ENCODE assay signal across 27 mouse cellular contexts in genomic region chr10:120123721-120124120, GRCm38 (mm10). TPM values are rescaled to one million over a fixed set of nuclear protein-coding genes. Genes with fewer than 3 reads are reported as not detected.
DNase-seq lines count a peak whose midpoint lies in the region; ATAC-seq and TF ChIP-seq lines count a peak whose summit lies in the region.
"Had no signal": no experiment of that assay in that cellular context is flagged by ENCODE, and none has a peak within 500 bp of the region (broad histone marks: within the 10 kb centered on the region; RNA-seq: fewer than 3 reads in every experiment).

No protein-coding gene starts in this region.

- no peak for ATAC-seq in midbrain, postnatal 0 days (ENCODE audit: low FRiP score)
- ATAC-seq in midbrain, embryonic 15.5 days (replicated peaks), result no peak
- ATAC-seq in granulocyte monocyte progenitor cell, adult 5-6 weeks (replicated peaks; ENCODE audit: poor library complexity, severe bottlenecking), result peak; percentile 41
- ATAC-seq in forebrain, embryonic 14.5 days, result no peak
- ATAC-seq: forebrain, embryonic 16.5 days; inflammation-experienced regulatory T-cells, adult 6 months had no signal

- no peak overlapping the region for H3K27ac ChIP-seq in midbrain, postnatal 0 days (ENCODE audit: low read depth, low read length)
- no peak overlapping the region for H3K27ac ChIP-seq in midbrain, embryonic 15.5 days
- no peak overlapping the region for H3K27ac ChIP-seq in forebrain, embryonic 14.5 days (ENCODE audit: low read depth, low read length)
- H3K27ac ChIP-seq: embryonic facial prominence, embryonic 10.5 days; hindbrain, embryonic 12.5 days; left cerebral cortex, adult 2 months; limb, embryonic 15.5 days; liver, embryonic 14.5 days; midbrain, embryonic 10.5 days; neural tube, embryonic 13.5 days had no signal

- H3K9ac ChIP-seq in midbrain, postnatal 0 days (replicated peaks; ENCODE audit: low read length, poor library complexity, severe bottlenecking), result no peak overlapping the region
- H3K9ac ChIP-seq in midbrain, embryonic 15.5 days, result no peak overlapping the region
- no peak overlapping the region for H3K9ac ChIP-seq in forebrain, embryonic 14.5 days (ENCODE audit: low read length)
- H3K9ac ChIP-seq: hindbrain, embryonic 12.5 days; limb, embryonic 15.5 days; liver, embryonic 14.5 days; lung, embryonic 14.5 days; neural tube, embryonic 13.5 days had no signal

- H3K4me1 ChIP-seq in midbrain, postnatal 0 days (ENCODE audit: insufficient read depth, low read length), result no peaks in the 10 kb centered on the region
- H3K4me1 ChIP-seq in midbrain, embryonic 15.5 days, result no peaks in the 10 kb centered on the region
- no peaks in the 10 kb centered on the region for H3K4me1 ChIP-seq in forebrain, embryonic 14.5 days (ENCODE audit: control insufficient read depth, insufficient read depth, low read length)
- H3K4me1 ChIP-seq: hindbrain, embryonic 12.5 days; limb, embryonic 15.5 days had no signal

- H3K9me3 ChIP-seq in midbrain, postnatal 0 days (ENCODE audit: low read length), result no peaks in the 10 kb centered on the region
- no peaks in the 10 kb centered on the region for H3K9me3 ChIP-seq in midbrain, embryonic 15.5 days
- H3K9me3 ChIP-seq in forebrain, embryonic 14.5 days (replicated peaks; ENCODE audit: control insufficient read depth, low read length), result no peaks in the 10 kb centered on the region
- H3K9me3 ChIP-seq: embryonic facial prominence, embryonic 10.5 days; hindbrain, embryonic 12.5 days; limb, embryonic 15.5 days; midbrain, embryonic 10.5 days; neural tube, embryonic 13.5 days had no signal

- no peak overlapping the region for H3K4me2 ChIP-seq in midbrain, postnatal 0 days (ENCODE audit: low read depth, low read length, poor library complexity, severe bottlenecking)
- H3K4me2 ChIP-seq in midbrain, embryonic 15.5 days, result no peak overlapping the region
- H3K4me2 ChIP-seq in forebrain, embryonic 14.5 days (ENCODE audit: low read length), result no peak overlapping the region
- H3K4me2 ChIP-seq: hindbrain, embryonic 12.5 days; limb, embryonic 15.5 days; lung, embryonic 14.5 days; neural tube, embryonic 13.5 days had no signal

- no peak overlapping the region for H3K4me3 ChIP-seq in midbrain, postnatal 0 days (ENCODE audit: low read depth, low read length)
- H3K4me3 ChIP-seq in midbrain, embryonic 15.5 days, result no peak overlapping the region
- H3K4me3 ChIP-seq in forebrain, embryonic 14.5 days (ENCODE audit: low read depth, low read length), result no peak overlapping the region
- H3K4me3 ChIP-seq: embryonic facial prominence, embryonic 10.5 days; hindbrain, embryonic 12.5 days; left cerebral cortex, adult 2 months; limb, embryonic 15.5 days; midbrain, embryonic 10.5 days; neural tube, embryonic 13.5 days had no signal

- no peak for DNase-seq in midbrain, postnatal 0 days (ENCODE audit: low spot score)
- DNase-seq in ES-CJ7 (ENCODE audit: low read depth, low spot score), result peak; percentile 89
- DNase-seq in forebrain, embryonic 14.5 days (ENCODE audit: low spot score), result no peak
- no peak for DNase-seq in left cerebral cortex, adult 11 months (ENCODE audit: low spot score)
- no peak for DNase-seq in heart, adult 11 months
- DNase-seq: adrenal gland, postnatal 25 days; cerebellum, adult 9-10 months; gastrocnemius, postnatal 14 days; kidney, postnatal 36 days; layer of hippocampus, adult 9-11 months; lung, embryonic 14.5 days; lung, postnatal 36 days; right cerebral cortex, adult 18-20 months; right cerebral cortex, postnatal 4 days; thymus, postnatal 14 days had no signal

- H3K27me3 ChIP-seq in midbrain, postnatal 0 days (ENCODE audit: insufficient read depth, low read length), result no peaks in the 10 kb centered on the region
- H3K27me3 ChIP-seq in midbrain, embryonic 15.5 days (replicated peaks), result no peaks in the 10 kb centered on the region
- H3K27me3 ChIP-seq in forebrain, embryonic 14.5 days (replicated peaks; ENCODE audit: control insufficient read depth, insufficient read depth, low read length), result no peaks in the 10 kb centered on the region
- H3K27me3 ChIP-seq: CH12.LX; hindbrain, embryonic 12.5 days; limb, embryonic 15.5 days; neural tube, embryonic 13.5 days had no signal

- no peaks in the 10 kb centered on the region for H3K36me3 ChIP-seq in midbrain, postnatal 0 days (ENCODE audit: insufficient read depth, low read length)
- no peaks in the 10 kb centered on the region for H3K36me3 ChIP-seq in midbrain, embryonic 15.5 days (replicated peaks)
- H3K36me3 ChIP-seq in forebrain, embryonic 14.5 days (ENCODE audit: control insufficient read depth, insufficient read depth, low read length), result no peaks in the 10 kb centered on the region
- H3K36me3 ChIP-seq: embryonic facial prominence, embryonic 10.5 days; hindbrain, embryonic 12.5 days; limb, embryonic 15.5 days; midbrain, embryonic 10.5 days; neural tube, embryonic 13.5 days had no signal

- 93% methylated on average over 3 of the region's 3 CpGs for WGBS in midbrain, postnatal 0 days
- 93% methylated on average over 3 of the region's 3 CpGs for WGBS in midbrain, embryonic 15.5 days
- 93% methylated on average over 3 of the region's 3 CpGs for WGBS in forebrain, embryonic 14.5 days

- peak; percentile 13; the same call in 1 of the 2 replicates for TF ChIP-seq CTCF in midbrain, postnatal 0 days (IDR thresholded peaks at IDR 0.05)

RNA-seq across cellular contexts. Expression of gene Helb, which starts 10.9 kb away (rescaled TPM):
- total RNA-seq in midbrain, postnatal 0 days (2014; rRNA removed), result 1.8 and 4.2 TPM in 2 replicates
- 1.5 and 1.7 TPM in 2 replicates for polyA plus RNA-seq in midbrain, postnatal 0 days (2015; fragmentation: Nextera tagmentation; extraction: Ambion mirVana)
- polyA plus RNA-seq in midbrain, embryonic 15.5 days (2015; fragmentation: Nextera tagmentation; extraction: Ambion mirVana), result 2.1 and 2.2 TPM in 2 replicates
- total RNA-seq in granulocyte monocyte progenitor cell, adult 5-6 weeks (2014; fragmentation: Nextera tagmentation), result 29.5 and 32.7 TPM in 2 replicates
- 35.3 and 39.7 TPM in 2 replicates for total RNA-seq in granulocyte monocyte progenitor cell, adult 5-6 weeks (2017)
- 2.6 and 3.3 TPM in 2 replicates for polyA plus RNA-seq in forebrain, embryonic 14.5 days (2014; fragmentation: Nextera tagmentation; extraction: Ambion mirVana)
